Mouse (Mus musculus): ENCODE data around the gene Lsm7. TPM values are rescaled to one million over a fixed set of nuclear protein-coding genes. Genes with fewer than 3 reads are reported as not detected.

The Lsm7 gene
- polyA plus RNA-seq, 1 experiment = 219 TPM

DNA sequence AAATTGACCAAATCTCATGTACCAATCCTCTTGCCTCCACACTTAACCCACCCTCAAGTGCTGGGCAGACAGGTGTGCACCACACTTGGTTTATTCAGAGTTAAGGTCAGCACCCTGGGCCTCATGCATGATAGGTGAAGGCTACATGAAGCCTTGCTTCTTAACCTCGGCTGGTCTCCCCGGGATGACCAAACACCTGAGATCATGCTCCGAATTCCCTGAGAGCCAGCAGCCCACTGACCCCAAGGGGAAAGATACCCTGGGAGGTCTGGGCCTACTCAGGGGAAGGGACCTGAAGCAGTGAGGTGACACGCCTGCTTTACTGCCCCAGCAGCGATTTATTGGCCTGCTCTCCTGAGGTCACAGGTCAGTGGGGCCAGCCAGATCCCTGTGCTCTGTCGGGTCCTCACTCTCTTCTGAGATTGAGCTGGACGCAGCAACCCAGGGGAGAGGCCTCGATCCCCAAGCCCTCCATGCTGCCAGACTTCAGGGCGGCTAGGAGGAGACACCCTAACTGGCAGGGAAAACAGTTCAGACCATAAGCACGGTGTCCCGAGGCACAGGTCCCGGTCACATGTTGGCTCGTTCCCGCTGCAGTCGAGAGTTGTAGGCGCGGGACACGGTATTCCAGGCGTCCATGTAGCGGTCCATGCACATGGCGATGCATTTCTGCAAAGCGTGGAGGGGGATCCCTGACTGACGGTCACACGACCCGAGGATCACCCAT is 44.7 kb upstream of the Lsm7 start:
- Histone ChIP-seq H3K4me3 (replicated peaks) (peak overlapping the region; percentile 96), H3K9me3 (no peaks in the 10 kb centered on the region), H3K4me1 (peaks cover 38% of the 10 kb centered on the region), H3K36me3 (replicated peaks; ENCODE audit: low read length) (peaks cover 65% of the 10 kb centered on the region), H3K27me3 (replicated peaks) (peaks cover 6% of the 10 kb centered on the region)
- TF ChIP-seq FLI1 (IDR thresholded peaks at IDR 0.05; ENCODE audit: low read length) (no peak), GATA1 (IDR thresholded peaks at IDR 0.05; ENCODE audit: borderline replicate concordance, low read length) (no peak)

DNA sequence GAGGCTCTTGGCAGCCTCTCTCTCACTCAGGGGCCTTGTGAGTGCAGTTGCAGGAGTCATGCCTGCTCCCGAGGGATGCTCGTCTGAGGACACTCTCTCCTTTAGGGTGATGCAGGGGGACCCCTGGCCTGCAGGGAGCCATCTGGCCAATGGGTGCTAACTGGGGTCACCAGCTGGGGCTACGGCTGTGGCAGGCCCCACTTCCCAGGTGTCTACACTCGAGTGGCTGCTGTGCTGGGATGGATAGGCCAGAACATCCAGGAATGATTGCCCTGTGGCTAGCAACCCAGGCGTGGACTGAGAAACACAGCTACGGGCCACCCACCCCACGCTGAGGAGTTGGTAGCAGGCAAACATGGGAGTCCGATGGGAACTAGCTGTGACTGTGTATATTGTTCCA is 44.1 kb upstream of the Lsm7 start:
- Histone ChIP-seq H3K27me3 (replicated peaks) (peaks cover 8% of the 10 kb centered on the region), H3K9me3 (no peaks in the 10 kb centered on the region), H3K4me3 (replicated peaks) (peak overlapping the region; percentile 96), H3K36me3 (replicated peaks; ENCODE audit: low read length) (peaks cover 59% of the 10 kb centered on the region), H3K4me1 (peaks cover 38% of the 10 kb centered on the region)
- TF ChIP-seq GATA1 (IDR thresholded peaks at IDR 0.05; ENCODE audit: borderline replicate concordance, low read length) (no peak), FLI1 (IDR thresholded peaks at IDR 0.05; ENCODE audit: low read length) (no peak)

DNA sequence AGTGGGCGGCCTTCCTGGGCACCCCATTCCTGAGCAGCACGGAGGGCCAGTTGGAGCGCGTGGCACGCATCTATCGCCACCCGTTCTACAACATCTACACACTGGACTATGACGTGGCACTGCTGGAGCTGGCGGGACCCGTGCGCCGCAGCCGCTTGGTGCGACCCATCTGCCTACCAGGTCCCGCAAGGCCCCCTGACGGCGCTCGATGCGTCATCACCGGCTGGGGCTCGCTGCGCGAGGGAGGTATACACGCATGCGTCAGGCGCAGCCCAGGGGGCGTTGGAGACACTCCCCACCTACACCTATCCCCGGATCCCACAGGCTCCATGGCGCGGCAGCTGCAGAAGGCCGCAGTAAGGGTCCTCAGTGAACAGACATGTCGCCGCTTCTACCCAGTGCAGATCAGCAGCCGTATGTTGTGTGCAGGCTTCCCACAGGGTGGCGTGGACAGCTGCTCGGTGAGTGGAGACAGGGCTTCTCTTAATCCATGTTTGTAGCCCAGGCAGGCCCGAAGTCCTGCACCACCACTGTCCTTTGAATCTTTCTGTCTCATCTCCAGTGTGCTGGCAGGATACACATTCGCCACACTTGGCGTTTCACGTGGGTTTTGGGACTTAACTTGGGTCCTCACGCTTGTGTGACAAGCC is 43.0 kb upstream of the Lsm7 start:
- peaks cover 2% of the 10 kb centered on the region for H3K9me3 ChIP-seq
- peaks cover 48% of the 10 kb centered on the region for H3K36me3 ChIP-seq (replicated peaks; ENCODE audit: low read length)
- H3K4me3 ChIP-seq (replicated peaks) = peak overlapping the region; percentile 23
- H3K27me3 ChIP-seq (replicated peaks) = peaks cover 11% of the 10 kb centered on the region
- TF ChIP-seq FLI1 (IDR thresholded peaks at IDR 0.05; ENCODE audit: low read length) (no peak), GATA1 (IDR thresholded peaks at IDR 0.05; ENCODE audit: borderline replicate concordance, low read length) (no peak)
- peaks cover 39% of the 10 kb centered on the region for H3K4me1 ChIP-seq

DNA sequence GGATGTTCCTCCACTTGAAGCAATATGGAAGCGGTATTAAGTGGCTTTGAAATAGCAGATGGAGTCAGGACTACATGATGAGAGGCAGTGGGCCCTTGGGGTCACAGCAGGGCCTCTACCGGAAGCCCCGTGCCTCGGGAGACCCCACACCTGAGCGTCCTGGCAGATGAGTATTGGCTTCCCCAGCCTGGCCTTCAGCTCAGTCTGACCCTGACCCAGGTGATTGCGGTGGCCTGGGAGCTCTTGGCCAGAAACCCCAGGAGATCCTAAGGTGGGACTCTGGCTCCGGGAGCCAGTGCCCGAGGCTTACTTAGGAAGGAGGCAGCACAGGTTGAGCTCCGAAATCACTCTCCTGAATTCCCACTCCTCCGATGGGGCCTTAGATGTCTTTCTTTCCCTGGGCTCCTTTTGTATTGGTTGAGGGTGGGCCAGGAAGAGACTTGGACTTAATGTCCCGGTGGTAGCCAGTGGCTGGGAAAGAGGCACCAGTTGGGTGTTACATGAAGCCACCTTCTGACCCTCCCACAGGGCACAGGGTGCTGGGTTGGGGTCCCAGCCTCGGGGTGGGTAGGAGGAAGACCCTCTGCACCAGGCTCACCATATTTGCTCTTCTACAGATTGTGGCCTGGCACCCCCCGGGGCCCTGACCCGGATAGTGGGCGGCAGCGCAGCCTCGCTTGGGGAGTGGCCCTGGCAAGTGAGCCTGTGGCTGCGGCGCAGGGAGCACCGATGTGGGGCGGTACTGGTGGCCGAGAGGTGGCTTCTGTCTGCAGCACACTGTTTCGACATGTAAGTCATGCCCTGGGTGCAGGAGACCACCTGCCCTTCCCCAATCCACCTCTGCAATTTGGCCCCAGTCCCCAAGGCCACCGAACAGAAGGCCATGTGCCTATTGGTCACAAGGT is 41.8 kb upstream of the Lsm7 start:
- no peak overlapping the region for H3K4me3 ChIP-seq (replicated peaks)
- peaks cover 17% of the 10 kb centered on the region for H3K27me3 ChIP-seq (replicated peaks)
- peaks cover 13% of the 10 kb centered on the region for H3K9me3 ChIP-seq
- TF ChIP-seq FLI1 (IDR thresholded peaks at IDR 0.05; ENCODE audit: low read length) = no peak
- TF ChIP-seq GATA1 (IDR thresholded peaks at IDR 0.05; ENCODE audit: borderline replicate concordance, low read length) = no peak
- H3K36me3 ChIP-seq (replicated peaks; ENCODE audit: low read length) = peaks cover 36% of the 10 kb centered on the region
- peaks cover 41% of the 10 kb centered on the region for H3K4me1 ChIP-seq

DNA sequence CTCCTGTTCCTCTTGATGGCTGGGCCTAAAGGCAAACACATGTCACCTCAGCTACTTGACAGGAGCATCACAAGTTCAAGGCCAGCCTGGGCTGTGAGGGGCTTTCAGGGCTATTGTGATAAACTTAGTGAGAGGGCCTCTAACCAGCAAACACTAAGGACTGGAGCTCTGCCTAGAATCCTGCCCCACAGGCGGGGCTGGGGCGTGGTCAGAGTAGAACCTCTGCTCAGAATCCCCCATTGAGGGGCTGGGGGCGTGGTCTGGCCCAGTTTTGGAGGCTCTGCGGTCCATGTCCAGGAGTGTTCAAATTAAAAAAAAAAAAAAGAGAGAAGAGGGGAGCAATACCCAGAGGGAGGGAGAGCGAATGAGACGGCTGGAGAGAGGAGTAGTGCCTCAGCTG is 40.7 kb upstream of the Lsm7 start:
- Histone ChIP-seq H3K4me1 (peaks cover 36% of the 10 kb centered on the region), H3K36me3 (replicated peaks; ENCODE audit: low read length) (peaks cover 32% of the 10 kb centered on the region), H3K27me3 (replicated peaks) (peaks cover 23% of the 10 kb centered on the region), H3K4me3 (replicated peaks) (no peak overlapping the region), H3K9me3 (peaks cover 15% of the 10 kb centered on the region)
- TF ChIP-seq GATA1 (IDR thresholded peaks at IDR 0.05; ENCODE audit: borderline replicate concordance, low read length) = no peak
- TF ChIP-seq FLI1 (IDR thresholded peaks at IDR 0.05; ENCODE audit: low read length) = no peak

DNA sequence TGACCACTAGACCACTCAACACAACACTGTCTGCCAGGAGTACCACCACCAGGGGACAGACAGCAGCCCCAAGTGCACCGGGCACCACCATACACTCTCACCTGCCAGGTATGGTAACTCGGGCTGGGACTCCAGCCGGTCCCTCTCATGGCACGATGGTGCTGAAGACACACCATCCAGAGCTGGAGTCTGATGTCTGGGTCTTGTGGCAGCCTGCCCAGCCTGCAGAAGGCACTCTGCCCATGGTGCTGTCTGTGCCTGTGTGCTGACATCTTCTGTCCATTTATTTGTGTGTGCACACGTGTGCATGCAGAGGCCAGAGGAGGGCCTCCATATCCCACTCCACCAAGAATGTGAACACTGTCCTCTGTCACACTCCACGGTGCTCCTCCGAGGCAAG is 40.1 kb upstream of the Lsm7 start:
- peaks cover 29% of the 10 kb centered on the region for H3K27me3 ChIP-seq (replicated peaks)
- peaks cover 35% of the 10 kb centered on the region for H3K4me1 ChIP-seq
- peak overlapping the region; percentile 8 for H3K4me3 ChIP-seq (replicated peaks)
- H3K36me3 ChIP-seq (replicated peaks; ENCODE audit: low read length) = peaks cover 32% of the 10 kb centered on the region
- TF ChIP-seq GATA1 (IDR thresholded peaks at IDR 0.05; ENCODE audit: borderline replicate concordance, low read length) (no peak), FLI1 (IDR thresholded peaks at IDR 0.05; ENCODE audit: low read length) (no peak)
- peaks cover 15% of the 10 kb centered on the region for H3K9me3 ChIP-seq

DNA sequence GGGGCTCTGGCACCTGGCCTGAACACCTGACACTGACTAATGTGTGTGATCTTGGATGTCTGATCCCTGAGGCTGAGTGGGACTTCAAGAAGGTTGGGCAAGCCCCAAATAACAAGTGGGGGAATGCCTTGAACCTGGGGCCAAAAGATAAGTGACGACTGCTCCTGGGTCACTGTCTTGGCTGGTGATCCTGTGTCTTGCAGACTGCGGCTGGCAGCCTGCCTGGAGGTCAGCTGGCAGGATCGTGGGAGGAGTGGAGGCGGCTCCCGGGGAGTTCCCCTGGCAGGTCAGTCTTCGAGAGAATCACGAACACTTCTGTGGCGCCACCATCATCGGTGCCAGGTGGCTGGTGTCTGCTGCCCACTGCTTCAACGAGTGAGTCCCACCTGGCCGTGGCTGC is 32.2 kb upstream of the Lsm7 start:
- H3K27me3 ChIP-seq (replicated peaks) = peaks cover 68% of the 10 kb centered on the region
- H3K4me3 ChIP-seq (replicated peaks) = no peak overlapping the region
- peaks cover 10% of the 10 kb centered on the region for H3K4me1 ChIP-seq
- H3K9me3 ChIP-seq = peaks cover 6% of the 10 kb centered on the region
- TF ChIP-seq GATA1 (IDR thresholded peaks at IDR 0.05; ENCODE audit: borderline replicate concordance, low read length) (no peak), FLI1 (IDR thresholded peaks at IDR 0.05; ENCODE audit: low read length) (no peak)
- no peaks in the 10 kb centered on the region for H3K36me3 ChIP-seq (replicated peaks; ENCODE audit: low read length)

DNA sequence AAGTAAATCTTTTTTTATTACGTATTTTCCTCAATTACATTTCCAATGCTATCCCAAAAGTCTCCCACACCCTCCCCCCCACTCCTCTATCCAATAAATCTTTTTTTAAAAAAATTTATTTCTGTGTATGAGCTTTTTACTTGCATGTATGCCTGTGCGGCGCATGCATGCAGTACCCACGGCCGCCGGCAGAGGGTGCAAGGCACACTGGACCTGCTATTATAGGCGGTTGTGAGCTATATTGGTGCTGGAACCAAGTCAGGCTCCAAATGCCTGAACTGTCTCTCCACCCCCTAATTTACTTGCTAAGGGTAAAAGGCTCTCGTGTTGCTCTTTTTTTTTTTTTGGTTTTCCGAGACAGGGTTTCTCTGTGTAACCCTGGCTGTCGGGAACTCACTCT is 26.3 kb upstream of the Lsm7 start:
- TF ChIP-seq GATA1 (IDR thresholded peaks at IDR 0.05; ENCODE audit: borderline replicate concordance, low read length) = no peak
- TF ChIP-seq FLI1 (IDR thresholded peaks at IDR 0.05; ENCODE audit: low read length) = no peak
- H3K4me1 ChIP-seq = peaks cover 43% of the 10 kb centered on the region
- peaks cover 27% of the 10 kb centered on the region for H3K27me3 ChIP-seq (replicated peaks)

DNA sequence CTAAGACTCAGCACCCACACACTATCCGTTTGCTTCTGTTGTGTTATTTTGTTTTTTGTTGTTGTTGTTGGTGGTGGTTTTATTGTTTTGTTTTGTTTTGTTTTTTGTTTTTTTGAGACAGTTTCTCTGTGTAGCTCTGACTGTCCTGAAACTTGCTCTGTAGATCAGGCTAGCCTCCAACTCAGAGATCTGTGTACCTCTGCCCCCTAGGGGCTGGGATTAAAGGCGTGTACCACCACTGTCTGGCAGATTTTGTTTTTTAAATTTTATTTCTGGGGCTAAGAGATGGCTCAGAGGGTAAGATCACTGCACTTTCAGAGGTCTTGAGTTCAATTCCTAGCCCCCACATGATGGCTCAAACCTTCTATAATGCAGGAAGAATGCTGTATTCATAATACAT is 25.9 kb upstream of the Lsm7 start:
- H3K4me3 ChIP-seq (replicated peaks) = no peak overlapping the region
- no peaks in the 10 kb centered on the region for H3K9me3 ChIP-seq
- no peaks in the 10 kb centered on the region for H3K36me3 ChIP-seq (replicated peaks; ENCODE audit: low read length)
- TF ChIP-seq FLI1 (IDR thresholded peaks at IDR 0.05; ENCODE audit: low read length) (no peak), GATA1 (IDR thresholded peaks at IDR 0.05; ENCODE audit: borderline replicate concordance, low read length) (no peak)
- H3K27me3 ChIP-seq (replicated peaks) = peaks cover 25% of the 10 kb centered on the region
- peaks cover 46% of the 10 kb centered on the region for H3K4me1 ChIP-seq

More for the DNA sequence above, 26.3 kb upstream of the Lsm7 start:
- H3K4me3 ChIP-seq (replicated peaks) = no peak overlapping the region
- H3K36me3 ChIP-seq (replicated peaks; ENCODE audit: low read length) = no peaks in the 10 kb centered on the region
- no peaks in the 10 kb centered on the region for H3K9me3 ChIP-seq
